Mouse (Mus musculus): ENCODE results near the gene Atxn3.

DNA sequence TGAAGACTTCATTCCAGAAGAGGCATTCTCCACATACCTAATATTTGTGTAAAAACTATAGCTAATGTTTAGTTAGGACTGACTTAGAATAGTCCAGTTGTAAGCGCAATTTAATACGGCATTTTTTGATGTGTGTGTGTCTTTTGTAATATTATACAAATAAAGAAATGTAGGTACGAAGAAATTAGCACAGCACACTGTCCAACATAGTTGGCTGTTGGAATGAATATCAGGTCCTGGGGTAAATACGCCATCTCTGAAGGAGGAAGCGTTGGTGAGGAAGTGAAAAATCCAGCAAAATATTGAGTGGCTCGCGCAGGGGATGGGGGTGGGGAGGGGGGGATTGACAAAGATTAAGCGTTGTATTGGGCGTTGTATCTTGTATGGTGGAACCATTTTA lies 510 bp upstream of the Atxn3 start:
- no peak for TF ChIP-seq POLR2A (IDR thresholded peaks at IDR 0.05; ENCODE audit: insufficient read depth, low read length)
- TF ChIP-seq CTCF (IDR thresholded peaks at IDR 0.05; ENCODE audit: low read depth, low read length): no peak
- TF ChIP-seq EP300 (IDR thresholded peaks at IDR 0.05; ENCODE audit: insufficient read depth, low read depth, low read length): no peak
